Mouse (Mus musculus) heart, embryonic 12.5 days (tissue): ENCODE results near the gene Spry1. TPM values are rescaled to one million over a fixed set of nuclear protein-coding genes. Genes with fewer than 3 reads are reported as not detected.

ENCODE experiments used
- polyA plus RNA-seq: library from polyadenylated mRNA; unstranded; fragments of >200 nt; fragmentation: Nextera tagmentation; extraction: Ambion mirVana; gene quantifications from 2 replicates; pipeline ENCODE4 v1.2.1, GENCODE M21; 2016

The Spry1 gene
- polyA plus RNA-seq, 1 experiment from 2014 or later, result 5.4 TPM

Other genes with a start within 250 kb of the Spry1 start
- gene Spata5, start 220.1 kb upstream of the Spry1 start, polyA plus RNA-seq, result 26.4 and 32.2 TPM in 2 replicates
- 10.0 and 12.4 TPM in 2 replicates for gene Nudt6, start 219.7 kb upstream of the Spry1 start, polyA plus RNA-seq
- 1.5 and 1.8 TPM in 2 replicates for gene Gm5148, start 84.5 kb downstream of the Spry1 start, polyA plus RNA-seq